Mouse (Mus musculus) forebrain, embryonic 11.5 days (tissue): ENCODE results near the gene Zbtb4. TPM values are rescaled to one million over a fixed set of nuclear protein-coding genes. Genes with fewer than 3 reads are reported as not detected.

ENCODE experiments used
- ATAC-seq: fragments of 200-750 bp; cut with Nextera tagmentation; replicated peaks from 2 replicates; pipeline ENCODE4 v1.8.0; 2017; ENCODE audit warnings: moderate TSS enrichment; ENCODE audit not compliant: low FRiP score
- DNase-seq: peaks from one replicate; pipeline ENCODE4 v3.0.0-alpha.2; 2017; ENCODE audit warnings: low spot score
- H3K27ac ChIP-seq: fragments of 300-500 bp; sonication (generic); 2 replicates; pipeline ENCODE4 v1.5.1; 2014; ENCODE audit warnings: low read depth, low read length
- H3K27me3 ChIP-seq: fragments of 300-500 bp; sonication (generic); 2 replicates; pipeline ENCODE4 v1.6.1; 2014; ENCODE audit warnings: mild to moderate bottlenecking, low read length, mixed read lengths; ENCODE audit not compliant: control insufficient read depth, insufficient read depth
- H3K36me3 ChIP-seq: fragments of 300-500 bp; sonication (generic); 2 replicates; pipeline ENCODE4 v1.6.1; 2014; ENCODE audit warnings: mild to moderate bottlenecking, low read length, moderate library complexity, mixed read lengths; ENCODE audit not compliant: control insufficient read depth, insufficient read depth
- H3K4me1 ChIP-seq: fragments of 300-500 bp; sonication (generic); replicated peaks from 2 replicates; pipeline ENCODE4 v1.6.1; 2014; ENCODE audit warnings: low read length, mixed read lengths; ENCODE audit not compliant: control insufficient read depth, insufficient read depth
- H3K4me2 ChIP-seq: fragments of 300-500 bp; sonication (generic); 2 replicates; pipeline ENCODE4 v1.6.1; 2014; ENCODE audit warnings: low read depth, mild to moderate bottlenecking, low read length, moderate library complexity, mixed read lengths; ENCODE audit not compliant: severe bottlenecking
- H3K4me3 ChIP-seq: fragments of 300-500 bp; sonication (generic); 2 replicates; pipeline ENCODE4 v1.5.1; 2014; ENCODE audit warnings: low read depth, low read length
- H3K9ac ChIP-seq: fragments of 300-500 bp; sonication (generic); 2 replicates; pipeline ENCODE4 v1.6.1; 2014; ENCODE audit warnings: low read length
- H3K9me3 ChIP-seq: fragments of 300-500 bp; sonication (generic); 2 replicates; pipeline ENCODE4 v1.6.1; 2016; ENCODE audit warnings: low read length, mixed read lengths; ENCODE audit not compliant: control insufficient read depth
- WGBS: fragments of 180-500 bp; shearing (Covaris S2); extraction: QIAGEN DNeasy Blood & Tissue Kit; methylation state at CpG from one replicate; pipeline ENCODE4 v1.1.7; 2014; 5-methylcytosine and 5-hydroxymethylcytosine counted together
- polyA plus RNA-seq: library from polyadenylated mRNA; unstranded; fragments of >200 nt; fragmentation: Nextera tagmentation; extraction: Ambion mirVana; gene quantifications from 2 replicates; pipeline ENCODE4 v1.2.1, GENCODE M21; 2014

Gene Zbtb4
- polyA plus RNA-seq, 1 experiment from 2014 or later: 1.1 TPM

- no peaks in the 10 kb centered on the region for H3K9me3 ChIP-seq
- H3K27me3 ChIP-seq: no peaks in the 10 kb centered on the region
- H3K4me1 ChIP-seq: no peaks in the 10 kb centered on the region
- ATAC-seq: no peak
- no peak overlapping the region for H3K27ac ChIP-seq
- no peak overlapping the region for H3K4me2 ChIP-seq
- WGBS: 72% methylated on average over 5 of the region's 5 CpGs
- no peak overlapping the region for H3K9ac ChIP-seq
- H3K36me3 ChIP-seq: no peaks in the 10 kb centered on the region
- no peak overlapping the region for H3K4me3 ChIP-seq
- no peak for DNase-seq
These were observed 23.7 kb downstream of the Zbtb4 start for GRCm38 (mm10) chr11:69789431-69789830.

GRCm38 (mm10) chr11:69791420-69791819 lies 25.7 kb downstream of the Zbtb4 start:
- H3K27ac ChIP-seq: no peak overlapping the region
- H3K9ac ChIP-seq: no peak overlapping the region
- H3K4me2 ChIP-seq: no peak overlapping the region
- H3K27me3 ChIP-seq: peaks cover 2% of the 10 kb centered on the region
- peaks cover 7% of the 10 kb centered on the region; the same call in 1 of the 2 replicates for H3K4me1 ChIP-seq
- no peak overlapping the region for H3K4me3 ChIP-seq
- WGBS: 74% methylated on average over 5 of the region's 5 CpGs
- H3K9me3 ChIP-seq: no peaks in the 10 kb centered on the region
- DNase-seq (no peak), ATAC-seq (no peak)
- no peaks in the 10 kb centered on the region for H3K36me3 ChIP-seq

- DNase-seq: no peak
- no peak overlapping the region for H3K27ac ChIP-seq
- ATAC-seq: no peak
- H3K36me3 ChIP-seq: no peaks in the 10 kb centered on the region
- H3K4me2 ChIP-seq: no peak overlapping the region
- H3K9me3 ChIP-seq: no peaks in the 10 kb centered on the region
- H3K9ac ChIP-seq: no peak overlapping the region
- peaks cover 7% of the 10 kb centered on the region; the same call in 1 of the 2 replicates for H3K4me1 ChIP-seq
- H3K4me3 ChIP-seq: no peak overlapping the region
- 64% methylated on average over 5 of the region's 5 CpGs for WGBS
- H3K27me3 ChIP-seq: peaks cover 6% of the 10 kb centered on the region
These were observed 27.7 kb downstream of the Zbtb4 start for GRCm38 (mm10) chr11:69793429-69793828.

- ATAC-seq: peak; percentile 97
- peak within 1 kb of the TSS; percentile 48 for H3K9ac ChIP-seq
- H3K9me3 ChIP-seq: no peaks in the 10 kb centered on the region
These were observed 29.7 kb downstream of the Zbtb4 start, which contains the start of gene Chrnb1 for GRCm38 (mm10) chr11:69795168-69795982. Chrnb1 (minus strand) TSS chr11:69795943.

GRCm38 (mm10) chr11:69795983-69796435 lies 30.3 kb downstream of the Zbtb4 start:
- no peak overlapping the region; the same call in 1 of the 2 replicates for H3K9ac ChIP-seq
- peaks cover 6% of the 10 kb centered on the region for H3K27me3 ChIP-seq
- H3K4me1 ChIP-seq: peaks cover 16% of the 10 kb centered on the region; the same call in 1 of the 2 replicates
- no peaks in the 10 kb centered on the region for H3K9me3 ChIP-seq
- H3K4me2 ChIP-seq: peak overlapping the region; percentile 92
- 2% methylated on average over 13 of the region's 13 CpGs for WGBS
- DNase-seq (no peak), ATAC-seq (no peak)
- H3K4me3 ChIP-seq: peak overlapping the region; percentile 42
- H3K27ac ChIP-seq: no peak overlapping the region
- no peaks in the 10 kb centered on the region for H3K36me3 ChIP-seq

More at GRCm38 (mm10) chr11:69795168-69795982, 29.7 kb downstream of the Zbtb4 start, which contains the start of gene Chrnb1:
- H3K27ac ChIP-seq: no peak within 1 kb of the TSS
- peak within 1 kb of the TSS; percentile 92 for H3K4me2 ChIP-seq
- WGBS: 2% methylated on average over 52 of the region's 52 CpGs
- DNase-seq: peak; percentile 94
- peak within 1 kb of the TSS; percentile 42 for H3K4me3 ChIP-seq
- peaks cover 15% of the 10 kb centered on the region; the same call in 1 of the 2 replicates for H3K4me1 ChIP-seq
- H3K36me3 ChIP-seq: no peaks in the 10 kb centered on the region
- H3K27me3 ChIP-seq: peaks cover 6% of the 10 kb centered on the region

- peaks cover 29% of the 10 kb centered on the region for H3K4me1 ChIP-seq
- H3K27ac ChIP-seq: no peak overlapping the region
- peaks cover 20% of the 10 kb centered on the region for H3K27me3 ChIP-seq
These were observed 32.2 kb downstream of the Zbtb4 start for GRCm38 (mm10) chr11:69797924-69798323.

GRCm38 (mm10) chr11:69799394-69800137 lies 33.9 kb downstream of the Zbtb4 start:
- H3K9ac ChIP-seq: peak overlapping the region; percentile 73
- ATAC-seq: no peak

More at GRCm38 (mm10) chr11:69797924-69798323, 32.2 kb downstream of the Zbtb4 start:
- Histone ChIP-seq H3K4me3 (no peak overlapping the region), H3K9me3 (no peaks in the 10 kb centered on the region), H3K36me3 (no peaks in the 10 kb centered on the region), H3K4me2 (no peak overlapping the region), H3K9ac (no peak overlapping the region)
- no peak for DNase-seq
- WGBS: 79% methylated on average over 7 of the region's 7 CpGs
- ATAC-seq: no peak

GRCm38 (mm10) chr11:69800138-69800391 lies 34.4 kb downstream of the Zbtb4 start:
- peak overlapping the region; percentile 73 for H3K9ac ChIP-seq
- ATAC-seq (peak; percentile 13; the same call in 1 of the 2 replicates), DNase-seq (no peak)
- no peaks in the 10 kb centered on the region for H3K36me3 ChIP-seq
- H3K4me1 ChIP-seq: peaks cover 47% of the 10 kb centered on the region
- peak overlapping the region; percentile 67; the same call in 1 of the 2 replicates for H3K27ac ChIP-seq
- peak overlapping the region; percentile 49 for H3K4me3 ChIP-seq
- peak overlapping the region; percentile 87 for H3K4me2 ChIP-seq
- no peaks in the 10 kb centered on the region for H3K9me3 ChIP-seq
- under 1% methylated on average over 11 of the region's 11 CpGs for WGBS
- H3K27me3 ChIP-seq: peaks cover 40% of the 10 kb centered on the region

More at GRCm38 (mm10) chr11:69799394-69800137, 33.9 kb downstream of the Zbtb4 start:
- Histone ChIP-seq H3K4me3 (peak overlapping the region; percentile 49), H3K9me3 (no peaks in the 10 kb centered on the region), H3K27me3 (peaks cover 35% of the 10 kb centered on the region), H3K27ac (peak overlapping the region; percentile 67; the same call in 1 of the 2 replicates), H3K4me2 (peak overlapping the region; percentile 87), H3K4me1 (peaks cover 42% of the 10 kb centered on the region), H3K36me3 (no peaks in the 10 kb centered on the region)
- 29% methylated on average over 12 of the region's 12 CpGs for WGBS
- DNase-seq: no peak
